Mouse (Mus musculus): ENCODE measurements at regions not wholly inside any gene's neighbourhood (a gene's known extent, or its start where the extent isn't known, plus 50 kb on each side); places are given as distances from the start of the nearest gene placed in this dataset.

DNA sequence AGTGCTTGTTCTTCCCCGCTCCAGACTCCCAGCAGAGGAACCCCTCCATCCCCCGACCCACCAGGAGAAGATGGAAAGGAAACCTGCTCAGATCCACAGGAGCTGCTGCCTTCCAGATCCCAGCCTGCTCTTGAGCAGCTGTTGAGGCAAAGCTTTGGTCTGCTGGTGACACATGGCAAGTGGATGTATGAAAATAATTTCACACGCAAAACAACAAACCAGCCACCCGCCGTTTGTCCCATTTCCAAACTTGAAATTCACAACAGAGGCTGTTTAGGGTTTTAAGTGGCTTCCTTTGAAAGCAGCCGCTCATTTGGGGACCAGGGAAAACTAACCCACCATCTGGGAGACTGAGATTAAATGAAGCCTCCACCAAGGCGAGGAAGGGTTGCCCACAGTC, 220.8 kb upstream of the Zdhhc25 start:
- no peak for DNase-seq

GRCm38 (mm10) chr15:88379951-88380623, 220.0 kb upstream of the Zdhhc25 start:
- no peak for DNase-seq

DNA sequence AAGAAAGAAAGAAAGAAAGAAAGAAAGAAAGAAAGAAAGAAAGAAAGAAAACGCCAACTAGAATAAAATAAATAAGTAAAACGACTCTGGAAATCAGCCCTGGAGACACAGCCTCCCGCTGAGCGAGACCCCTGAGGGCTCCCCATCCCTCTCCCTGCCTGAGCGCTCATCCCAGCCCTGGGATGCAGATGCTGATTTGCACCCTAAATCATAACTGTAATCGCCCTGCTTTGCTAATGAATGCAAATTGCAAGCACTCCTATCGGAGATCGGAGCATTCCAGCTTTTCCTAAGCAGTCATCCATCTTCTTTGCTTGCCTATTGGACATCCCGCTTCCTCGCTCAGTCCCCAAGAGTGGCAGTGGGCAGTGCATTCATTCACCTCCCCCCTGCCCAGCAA, 218.7 kb upstream of the Zdhhc25 start:
- DNase-seq: no peak

- DNase-seq: no peak
Observed at GRCm38 (mm10) chr15:88385943-88386342, 214.2 kb upstream of the Zdhhc25 start.

GRCm38 (mm10) chr15:88386711-88387110, 213.4 kb upstream of the Zdhhc25 start:
- DNase-seq: no peak

GRCm38 (mm10) chr15:88391822-88392221, 208.3 kb upstream of the Zdhhc25 start:
- DNase-seq: no peak

GRCm38 (mm10) chr15:88399064-88399463, 201.0 kb upstream of the Zdhhc25 start:
- peak; percentile 43 to 51 for DNase-seq

DNA sequence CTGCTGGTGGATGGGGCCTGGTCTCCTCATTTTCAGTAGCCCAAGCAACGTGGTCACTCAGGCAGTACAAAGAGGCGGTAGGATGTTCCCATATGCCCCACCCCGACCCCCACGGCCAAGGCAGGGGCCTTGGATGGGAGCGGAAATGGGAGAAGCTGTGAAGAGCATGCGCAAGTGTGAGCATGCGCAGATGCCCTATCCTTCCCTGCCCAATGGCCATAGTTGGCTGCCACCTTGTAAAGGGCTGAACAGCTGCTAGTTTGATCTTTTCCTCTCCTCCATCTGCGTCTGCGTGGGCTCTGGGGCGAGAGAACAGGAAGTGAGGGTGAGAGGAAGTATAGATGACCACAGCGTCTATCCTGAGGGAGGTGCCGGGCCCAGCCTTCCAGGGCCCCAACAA, 200.1 kb upstream of the Zdhhc25 start:
- no peak for DNase-seq

DNA sequence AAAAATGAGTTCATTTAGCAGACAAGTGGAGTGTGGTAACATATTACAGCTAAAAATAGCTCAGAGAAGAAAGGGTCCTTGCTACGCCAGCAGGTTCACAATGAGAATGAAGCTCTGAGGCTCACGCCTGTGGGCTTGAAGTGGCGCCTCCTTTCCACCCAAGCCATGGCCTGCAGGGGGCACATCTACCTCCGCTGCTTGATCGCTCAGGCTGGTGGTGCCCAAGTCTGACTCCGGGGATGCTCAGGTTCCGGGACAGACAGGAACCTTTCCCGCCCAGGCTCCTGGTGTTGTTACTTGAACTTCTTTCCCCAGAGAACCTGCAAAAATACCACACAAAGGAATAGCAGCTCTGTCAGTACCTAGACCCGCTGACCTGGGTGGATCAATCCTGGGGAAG, 199.3 kb upstream of the Zdhhc25 start:
- DNase-seq: peak in 1 of 2 experiments; percentile 25

DNA sequence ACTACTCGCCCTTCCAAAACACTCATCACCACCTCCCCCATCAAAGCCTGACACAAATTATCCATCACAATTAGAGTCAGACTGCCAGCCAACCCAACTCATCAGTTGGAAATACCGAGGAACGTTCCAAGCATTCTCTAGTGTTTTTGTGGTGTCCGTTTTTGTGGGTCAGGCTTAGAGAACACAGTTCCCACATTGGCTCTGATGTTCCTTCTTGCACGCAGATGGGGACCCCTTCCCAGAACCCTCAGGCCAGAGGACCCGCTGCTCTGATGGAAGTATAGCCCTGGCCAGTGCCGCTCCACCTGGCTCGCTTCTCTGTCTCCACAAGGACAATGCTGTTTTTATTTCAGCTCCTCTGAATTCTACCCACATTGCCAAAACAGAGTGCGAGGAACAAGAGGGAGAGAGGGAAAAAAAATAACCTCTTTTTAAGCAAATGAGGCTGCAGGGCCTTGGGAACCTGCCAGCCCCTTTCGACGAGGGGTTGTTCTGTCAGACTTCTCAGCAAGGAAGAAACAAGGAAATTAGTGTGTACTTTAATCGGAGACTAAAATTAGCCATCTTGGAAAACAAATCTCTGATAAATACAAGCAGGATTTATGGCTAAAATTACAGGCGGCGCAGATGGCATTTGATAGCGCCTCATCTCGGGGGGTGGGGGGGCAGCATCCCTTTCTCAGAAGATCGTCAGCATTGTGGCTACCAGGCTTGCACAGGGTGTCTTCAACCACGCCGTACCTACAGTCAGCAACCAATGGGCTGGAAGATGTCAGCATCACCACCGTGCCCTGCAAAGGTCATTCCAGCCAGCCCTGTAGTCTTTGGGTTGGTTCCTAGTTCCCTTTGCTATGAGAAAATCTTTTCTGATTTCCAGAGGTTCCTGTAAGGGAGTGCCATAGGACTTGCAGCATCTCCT, 191.4 kb upstream of the Zdhhc25 start:
- DNase-seq: peak; percentile 44 to 53

DNA sequence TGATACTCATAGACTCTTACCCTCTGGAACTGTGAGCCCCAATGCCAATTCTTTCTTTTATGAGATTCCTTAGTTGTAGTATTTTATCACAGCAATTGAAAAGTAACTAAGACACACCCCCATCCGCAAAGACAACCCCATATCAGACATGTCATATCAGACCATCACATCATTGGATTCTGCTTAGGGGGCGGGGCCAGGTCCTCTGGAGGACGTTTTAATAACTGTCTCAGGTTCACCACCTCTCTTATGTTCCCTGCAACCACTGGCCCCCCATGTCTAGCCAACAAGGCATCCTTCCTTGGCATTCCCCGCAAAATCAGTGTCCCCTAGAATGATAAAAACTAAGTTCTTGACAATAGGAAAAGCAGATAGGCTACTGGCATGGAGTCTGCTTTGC, 185.9 kb upstream of the Zdhhc25 start:
- no peak for DNase-seq

DNA sequence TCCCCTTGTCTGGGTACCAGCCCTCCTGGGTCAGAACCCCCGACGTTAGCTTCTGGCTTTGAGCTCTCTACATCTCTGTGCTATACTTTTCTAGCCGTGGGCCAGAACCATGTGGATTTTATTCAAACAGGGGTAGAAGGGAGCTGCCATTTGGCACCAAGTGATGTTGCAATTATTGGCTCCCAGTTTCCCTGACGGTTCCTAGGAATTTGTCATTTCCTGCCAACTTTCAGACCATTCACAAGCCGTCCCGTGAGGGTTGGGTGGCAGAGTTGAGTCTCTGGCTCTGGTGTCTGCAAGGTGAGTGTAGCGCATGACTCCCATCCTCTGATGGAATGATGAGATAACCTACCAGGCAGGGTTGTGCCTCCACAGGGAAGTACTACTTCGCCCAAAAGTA, 181.2 kb upstream of the Zdhhc25 start:
- no peak for DNase-seq

GRCm38 (mm10) chr15:88428441-88428840, 171.7 kb upstream of the Zdhhc25 start:
- DNase-seq: no peak

GRCm38 (mm10) chr15:88430941-88431340, 169.2 kb upstream of the Zdhhc25 start:
- peak; percentile 64 to 65 for DNase-seq

DNA sequence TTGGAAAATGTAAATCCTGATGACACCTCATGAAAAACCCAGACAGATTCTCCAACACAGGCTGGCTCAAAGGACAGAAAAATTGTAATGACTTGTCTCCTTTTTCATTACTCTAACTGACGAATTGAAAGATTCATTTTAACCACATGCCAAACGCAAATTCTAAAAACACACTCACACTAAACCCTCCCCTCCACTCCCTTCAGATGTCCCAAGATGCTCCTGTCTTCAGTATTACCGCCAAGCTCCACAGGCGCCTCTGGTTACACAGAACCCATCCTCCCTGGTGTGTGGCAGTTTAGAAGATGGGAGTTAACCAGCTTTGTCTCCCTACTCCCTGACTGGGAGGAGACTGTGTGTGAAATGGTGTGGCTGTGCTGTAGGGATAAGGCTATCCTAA, 151.8 kb upstream of the Zdhhc25 start:
- DNase-seq: no peak

- DNase-seq: no peak
Observed at GRCm38 (mm10) chr15:88451241-88451640, 148.9 kb upstream of the Zdhhc25 start.

DNA sequence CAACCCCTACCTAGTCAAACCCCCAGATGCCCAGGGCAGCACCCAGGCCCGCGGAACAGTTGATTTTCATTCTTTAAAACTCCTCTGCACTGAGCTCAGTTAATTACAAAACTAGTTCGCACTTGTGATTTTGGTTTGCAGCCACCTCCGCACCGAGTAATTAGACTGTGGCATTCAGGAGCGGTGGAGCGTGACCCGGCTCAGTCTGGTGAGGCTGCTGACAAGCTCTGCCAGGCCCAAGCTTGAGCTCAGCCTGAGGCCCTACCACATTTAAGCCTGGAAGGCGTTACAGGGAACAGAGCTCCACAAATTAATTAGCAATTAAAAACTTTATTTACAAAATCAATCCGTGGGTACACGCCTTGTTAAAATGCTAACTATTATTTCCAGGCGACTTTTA, 132.0 kb upstream of the Zdhhc25 start:
- peak; percentile 60 to 67 for DNase-seq

DNA sequence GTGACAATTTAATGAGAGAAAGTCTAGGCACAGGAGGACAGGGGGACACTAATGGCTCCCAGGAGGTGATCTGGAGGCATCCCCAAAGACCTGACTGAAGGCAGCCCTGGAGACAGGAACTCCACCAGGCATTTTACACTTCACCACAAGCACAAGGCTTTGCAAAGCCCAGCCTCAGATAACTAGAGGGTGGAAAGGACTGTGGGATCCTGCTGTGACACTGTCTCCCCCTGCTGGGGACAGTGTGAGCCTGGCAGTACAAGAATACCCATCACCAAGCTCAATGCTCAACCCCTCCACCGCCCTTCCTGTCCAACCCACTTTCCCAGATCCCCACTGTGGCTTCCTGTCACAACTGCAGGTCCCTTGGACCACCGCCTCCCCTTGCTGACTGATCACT, 131.3 kb upstream of the Zdhhc25 start:
- DNase-seq: peak; percentile 52 to 53

DNA sequence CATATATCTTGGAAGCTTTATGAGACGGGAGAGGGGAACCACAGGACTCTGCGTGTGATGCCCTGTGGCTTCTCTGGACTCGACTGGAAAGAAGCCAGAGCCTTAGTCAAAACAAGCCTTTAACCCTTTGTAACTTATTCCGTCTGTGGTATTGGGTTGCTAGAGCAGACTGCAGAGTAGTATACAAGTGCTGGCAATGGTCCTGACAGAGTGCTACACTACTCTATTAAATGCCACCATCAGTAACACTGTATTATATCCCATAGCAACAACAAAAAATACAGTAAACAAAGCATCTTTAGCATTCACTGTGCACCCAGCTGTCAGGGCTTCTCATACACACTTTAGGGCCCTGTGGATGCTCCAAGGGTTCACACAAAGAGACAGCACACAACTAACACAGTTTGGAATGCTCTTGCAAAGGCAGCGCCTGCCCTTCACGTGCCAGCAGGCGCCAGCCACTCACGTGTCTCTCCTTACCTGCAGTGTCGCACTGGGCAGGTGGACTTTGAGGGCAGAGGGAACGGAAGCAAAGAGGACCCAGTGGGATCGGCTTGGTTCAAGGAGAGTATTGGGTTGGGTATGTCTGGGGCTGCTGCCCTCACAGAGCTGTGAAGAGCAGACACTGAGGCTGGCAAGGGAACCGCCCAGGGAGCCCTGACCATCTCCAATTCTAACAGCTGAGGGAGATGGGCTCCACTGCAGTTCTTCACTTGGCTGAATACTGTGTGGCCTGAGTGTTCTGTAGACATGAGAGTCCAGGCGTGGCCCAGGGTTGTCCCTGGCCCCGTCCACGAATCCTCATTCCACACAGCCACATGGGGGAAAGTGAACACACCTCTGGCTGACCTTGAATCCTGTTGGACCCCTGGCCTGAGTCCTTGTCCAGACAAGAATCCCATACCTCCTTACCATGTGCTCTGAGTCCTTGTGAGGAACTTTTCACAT, 130.3 kb upstream of the Zdhhc25 start:
- DNase-seq: no peak

- peak in 1 of 2 experiments; percentile 0 for DNase-seq
Observed at GRCm38 (mm10) chr15:88472351-88473100, 127.6 kb upstream of the Zdhhc25 start.

DNA sequence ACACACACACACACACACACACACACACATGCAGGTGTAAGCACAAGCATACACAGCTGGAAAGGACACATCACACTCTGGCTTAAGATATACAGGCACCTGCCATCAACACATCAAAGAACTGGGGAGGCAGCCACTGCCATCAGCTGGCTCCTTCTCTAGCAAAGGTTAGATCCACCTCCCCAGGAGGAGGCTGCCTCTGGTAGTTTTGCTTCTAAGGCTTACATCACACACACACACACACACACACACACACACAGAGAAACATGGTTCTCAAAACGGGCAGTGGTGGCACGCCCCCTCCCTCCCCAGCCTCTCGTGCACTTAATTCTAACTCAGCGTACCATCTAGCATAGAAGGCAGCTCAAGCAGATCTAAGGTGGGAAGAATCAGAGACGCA, 126.9 kb upstream of the Zdhhc25 start:
- DNase-seq: peak in 1 of 2 experiments; percentile 1

DNA sequence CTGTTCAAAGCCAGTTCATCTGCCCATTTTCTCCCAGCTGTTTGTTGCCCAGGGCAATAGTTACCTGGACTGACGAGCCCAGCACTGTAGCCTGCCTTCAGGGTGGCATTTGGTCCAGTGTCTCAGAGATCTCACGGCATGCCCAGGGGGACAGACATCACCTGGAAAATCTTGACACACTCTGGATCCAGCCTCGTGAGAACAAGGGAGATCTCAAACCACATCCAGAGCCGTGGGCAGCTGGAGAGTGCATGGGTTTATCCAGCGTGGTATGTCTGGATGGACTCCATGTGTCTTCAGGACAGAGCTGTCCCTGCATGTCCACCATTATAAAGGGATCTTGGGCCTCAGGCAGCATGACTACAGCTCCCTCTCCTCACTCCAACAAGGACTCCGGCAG, 116.6 kb upstream of the Zdhhc25 start:
- no peak for DNase-seq
